Mouse (Mus musculus) WW6 (cell line): ENCODE data around the gene Pfdn6.
A peak's percentile ranks its signal among the peaks of the same experiment; 100 is the strongest.
"Not testable (repeated sequence)": the region's sequence is repeated elsewhere in the genome, so short reads cannot be mapped to it uniquely, and the experiment has no call there.

Experiments used
- DNase-seq: peaks from one replicate; pipeline ENCODE4 v3.0.0-alpha.2; 2013; ENCODE audit warnings: low read depth, low spot score

The Pfdn6 gene

GRCm38 (mm10) chr17:33955555-33956214 lies 15.5 kb upstream of the Pfdn6 start, which contains the start of the genes Vps52 and Rps18:
Gene Vps52, plus strand, starts transcription at chr17:33955812.
Gene Rps18, minus strand, starts transcription at chr17:33956001.
- DNase-seq = peak; percentile 89

DNA sequence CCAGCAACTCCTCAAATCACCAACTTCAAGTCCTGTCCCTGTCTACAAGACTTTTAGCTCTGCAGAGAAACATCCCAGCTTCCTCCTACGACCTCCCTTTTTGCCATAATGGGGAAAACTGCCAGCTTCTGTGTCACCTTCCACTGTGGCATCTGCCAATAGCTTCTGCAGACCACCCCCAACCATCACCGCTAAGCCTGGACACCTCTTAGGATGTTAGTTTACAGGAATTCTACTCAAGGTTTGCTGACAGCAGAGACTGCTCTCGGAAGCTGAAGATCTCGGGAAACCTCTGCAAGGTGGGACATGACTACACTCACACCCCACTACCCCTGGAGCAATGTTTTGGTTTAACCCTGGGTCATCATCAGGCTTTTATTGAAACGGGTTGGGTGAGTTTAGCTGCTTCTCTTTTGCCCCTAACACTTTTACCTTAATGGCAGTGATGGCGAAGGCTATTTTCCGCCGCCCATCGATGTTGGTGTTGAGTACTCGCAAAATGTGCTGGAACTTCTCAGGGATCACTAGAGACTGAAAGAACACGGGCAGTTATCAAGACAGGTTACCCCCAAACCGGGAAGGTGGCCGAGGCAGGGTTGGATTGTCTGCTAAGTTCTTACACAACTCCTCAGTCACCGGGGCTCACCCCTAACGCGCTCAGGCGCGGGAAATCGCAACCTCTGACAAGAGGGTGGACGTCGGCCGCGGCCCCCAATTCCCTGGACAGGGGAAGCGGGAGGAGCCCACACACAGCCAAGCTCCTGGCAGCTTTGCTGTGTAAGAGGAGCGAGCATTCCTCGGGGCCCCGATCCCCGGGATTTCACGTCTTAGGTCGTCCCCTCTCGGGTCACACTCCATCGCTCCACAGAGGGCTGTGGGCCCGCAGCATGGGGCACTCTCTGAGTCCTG lies 14.8 kb upstream of the Pfdn6 start:
- DNase-seq = no peak

- DNase-seq = no peak
These were observed 13.9 kb upstream of the Pfdn6 start for GRCm38 (mm10) chr17:33953961-33954565.

DNA sequence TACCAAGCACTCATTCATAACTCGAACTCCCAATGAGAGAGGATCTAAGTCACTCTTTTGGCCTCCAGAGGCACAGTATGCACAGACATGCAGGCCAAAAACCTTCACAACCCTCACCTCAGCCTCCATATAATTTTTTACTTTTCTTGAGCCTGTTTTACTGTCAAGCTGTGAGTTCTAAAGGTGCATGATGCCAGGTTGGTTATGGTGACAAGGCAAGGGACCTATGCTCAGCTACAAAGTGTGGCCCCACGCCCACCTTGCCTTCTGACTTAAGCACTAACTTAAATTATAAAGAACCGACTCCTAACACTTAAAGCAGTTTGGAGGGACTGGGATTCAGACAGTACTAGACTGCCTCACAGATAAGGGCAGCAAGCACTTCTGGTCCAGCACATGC lies 13.2 kb upstream of the Pfdn6 start:
- DNase-seq = no peak

DNA sequence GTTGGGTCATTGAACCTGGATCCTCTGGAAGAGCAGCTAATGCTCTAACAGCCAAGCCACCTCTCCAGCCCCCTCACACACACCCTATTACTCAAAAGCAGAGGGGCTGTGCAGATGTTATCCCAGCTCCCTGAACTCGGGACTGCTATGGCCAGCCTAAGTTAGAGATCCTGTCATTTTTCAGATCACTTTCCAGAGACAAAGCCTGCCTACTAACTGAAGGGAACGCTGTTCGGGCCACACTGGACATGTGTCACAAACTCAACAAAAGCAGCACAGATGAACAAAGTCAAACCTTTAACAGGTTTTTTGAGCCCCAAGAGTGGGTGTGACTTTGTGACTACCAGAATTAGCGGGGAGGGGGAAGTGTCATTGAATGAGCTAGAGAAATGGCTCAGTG lies 12.7 kb upstream of the Pfdn6 start:
- no peak for DNase-seq

- not testable (repeated sequence) for DNase-seq
These were observed 11.9 kb upstream of the Pfdn6 start for GRCm38 (mm10) chr17:33952015-33952414.

DNA sequence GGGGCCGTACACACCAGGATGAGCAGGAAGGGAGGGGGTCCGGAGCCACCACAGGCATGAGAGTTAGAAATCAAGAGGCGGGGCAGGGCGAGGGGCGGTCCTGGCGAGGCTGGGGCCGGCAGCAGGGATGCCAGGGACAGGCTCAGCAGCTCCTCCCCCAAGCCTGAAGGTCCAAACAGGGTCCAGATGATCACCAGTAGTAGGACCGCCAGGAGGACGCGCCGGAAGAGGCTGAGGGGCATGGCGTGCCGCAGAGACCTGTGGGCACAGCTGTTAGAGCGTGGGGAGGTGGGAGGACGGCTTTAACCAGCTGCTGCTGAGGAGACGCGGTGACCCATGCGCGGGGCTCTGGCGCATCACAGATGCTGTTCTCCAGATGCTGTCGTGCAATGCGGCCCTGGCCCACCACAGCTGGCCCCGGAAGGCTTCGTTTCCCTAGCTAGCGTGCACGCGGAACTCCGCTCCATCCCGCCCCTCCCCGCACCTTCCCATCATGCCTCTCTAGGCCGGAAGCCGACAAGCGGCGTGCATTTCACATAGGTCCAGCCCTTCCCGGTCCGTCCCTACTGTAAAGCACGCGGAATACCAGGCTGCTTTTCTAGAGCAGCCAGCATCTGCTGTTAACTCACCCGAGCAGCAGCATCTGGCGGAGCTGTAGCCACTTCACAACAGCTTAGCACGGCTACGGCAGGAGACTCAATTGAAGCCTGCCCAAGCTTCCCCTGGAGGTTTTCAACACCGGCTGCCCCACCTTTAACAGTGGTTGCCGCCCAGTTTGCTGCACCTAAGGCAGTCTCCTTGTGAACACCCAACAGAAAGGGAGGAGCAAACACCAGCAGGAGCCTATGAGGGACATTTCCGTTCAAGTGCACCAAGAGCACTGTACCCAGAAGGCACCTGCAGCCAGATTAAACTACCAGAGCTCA lies 11.1 kb upstream of the Pfdn6 start, which contains the start of gene B3galt4:
Gene B3galt4, minus strand, starts transcription at position 468 of the 926 bp plus-strand sequence.
- peak; percentile 84 for DNase-seq

DNA sequence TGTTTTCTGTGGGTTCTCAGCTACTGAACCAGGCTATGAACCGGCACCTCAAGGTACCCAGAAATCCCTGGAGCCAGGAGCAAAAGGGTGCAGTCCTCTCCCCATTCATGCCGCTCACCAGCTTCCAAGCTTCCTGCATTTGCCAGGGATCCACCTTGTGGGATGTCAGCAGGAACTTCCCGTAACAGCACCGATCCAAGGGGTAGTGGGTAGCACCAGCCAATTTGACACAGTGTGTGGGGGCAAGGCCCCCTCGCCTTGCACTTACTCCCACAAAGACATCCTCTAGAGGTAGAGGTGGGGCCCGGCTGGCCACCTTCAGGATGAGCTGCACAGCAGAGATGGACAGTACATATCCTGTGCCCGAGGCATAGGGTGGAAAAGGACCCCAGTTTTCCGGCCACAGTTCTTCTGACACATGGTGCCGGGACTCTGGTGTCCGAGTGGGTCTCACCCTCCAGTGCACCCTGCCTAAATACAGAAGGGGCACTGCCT lies 10.0 kb upstream of the Pfdn6 start:
- DNase-seq = no peak

- no peak for DNase-seq
These were observed 8.9 kb upstream of the Pfdn6 start for GRCm38 (mm10) chr17:33948905-33949537.

DNA sequence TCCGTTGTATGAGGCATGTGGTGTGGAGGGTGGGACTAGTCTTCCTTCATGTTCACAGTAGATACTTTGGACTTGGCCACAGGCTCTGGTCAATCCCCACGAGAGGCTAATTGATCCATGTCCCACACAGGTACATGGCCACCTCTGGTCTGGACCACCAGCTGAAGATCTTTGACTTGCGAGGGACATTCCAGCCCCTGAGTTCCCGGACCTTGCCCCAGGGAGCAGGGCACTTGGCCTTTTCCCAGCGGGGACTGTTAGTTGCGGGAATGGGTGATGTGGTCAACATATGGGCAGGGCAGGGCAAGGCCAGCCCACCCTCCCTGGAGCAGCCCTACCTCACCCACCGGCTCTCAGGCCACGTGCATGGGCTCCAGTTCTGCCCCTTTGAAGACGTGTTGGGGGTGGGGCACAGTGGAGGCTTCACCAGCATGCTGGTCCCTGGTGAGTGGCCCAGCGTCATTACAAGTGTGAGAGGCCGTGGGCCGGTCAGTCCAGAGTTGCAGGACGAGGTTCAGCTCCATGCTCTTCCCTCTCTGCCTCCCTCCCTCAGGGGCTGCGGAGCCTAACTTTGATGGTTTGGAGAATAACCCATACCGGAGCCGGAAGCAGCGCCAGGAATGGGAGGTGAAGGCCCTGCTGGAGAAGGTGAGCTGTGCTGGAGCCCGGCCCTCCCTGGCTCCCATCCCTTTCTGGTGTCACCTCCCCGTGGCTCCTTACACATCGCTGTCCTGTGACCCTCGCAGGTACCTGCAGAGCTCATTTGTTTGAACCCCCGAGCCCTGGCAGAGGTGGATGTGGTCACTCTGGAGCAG lies 8.2 kb upstream of the Pfdn6 start:
- DNase-seq = no peak

GRCm38 (mm10) chr17:33947430-33948089 lies 7.4 kb upstream of the Pfdn6 start:
- DNase-seq = no peak

DNA sequence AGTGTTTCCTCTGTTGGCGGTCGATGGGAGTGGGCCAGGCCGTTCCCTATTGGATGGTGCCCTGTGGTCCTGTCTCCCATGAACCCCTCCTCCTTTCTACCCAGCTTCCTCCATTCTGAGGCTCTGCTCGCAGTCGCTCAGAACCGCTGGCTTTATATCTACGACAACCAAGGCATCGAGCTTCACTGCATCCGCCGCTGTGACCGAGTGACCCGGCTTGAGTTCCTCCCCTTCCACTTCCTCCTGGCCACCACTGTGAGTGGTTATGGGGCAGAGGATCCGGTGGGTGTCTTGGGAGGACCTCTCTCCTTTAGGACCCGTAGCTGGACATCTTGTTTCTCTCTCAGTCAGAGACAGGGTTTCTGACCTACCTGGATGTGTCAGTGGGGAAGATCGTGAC lies 3.3 kb upstream of the Pfdn6 start:
- no peak for DNase-seq

GRCm38 (mm10) chr17:33941381-33941780 lies 1.2 kb upstream of the Pfdn6 start:
- DNase-seq = no peak

GRCm38 (mm10) chr17:33940981-33941380 lies 838 bp upstream of the Pfdn6 start:
- DNase-seq = no peak

DNA sequence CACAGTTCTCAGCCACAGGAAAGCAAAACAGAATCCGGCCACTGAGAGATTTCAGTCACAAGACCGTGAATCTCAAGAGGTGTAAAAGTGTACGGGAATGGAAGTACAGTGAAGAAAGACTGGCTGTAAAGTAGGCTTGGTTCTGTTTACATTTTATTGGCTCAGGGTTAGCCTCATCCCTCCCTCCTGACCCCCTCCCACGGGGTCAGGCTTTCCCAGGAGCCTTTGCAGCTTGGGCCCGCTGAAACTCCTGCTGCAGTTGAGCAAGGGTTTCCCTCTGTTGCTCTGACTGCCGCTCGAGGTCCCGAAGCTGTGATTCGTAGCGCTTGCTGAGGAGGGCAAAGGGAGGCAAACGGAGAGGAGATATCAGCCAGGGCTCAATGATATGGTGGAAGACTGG lies 1.4 kb downstream of the Pfdn6 start:
- no peak for DNase-seq

DNA sequence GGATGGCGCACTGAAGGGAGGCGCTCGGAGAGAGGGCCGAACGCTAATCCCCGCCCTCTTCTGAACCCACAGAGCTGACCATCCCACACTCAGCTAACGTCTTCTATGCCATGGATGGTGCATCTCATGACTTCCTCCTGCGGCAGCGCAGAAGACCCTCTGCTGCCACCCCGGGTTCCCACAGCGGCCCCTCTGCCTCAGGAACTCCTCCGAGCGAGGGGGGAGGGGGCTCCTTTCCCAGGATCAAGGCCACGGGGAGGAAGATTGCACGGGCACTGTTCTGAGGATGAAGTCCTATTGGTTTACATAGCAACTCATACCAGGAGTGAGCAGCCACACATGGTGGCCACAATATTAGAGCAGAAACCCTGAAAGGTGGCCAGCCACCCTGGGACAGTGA lies 3.1 kb downstream of the Pfdn6 start:
- DNase-seq = no peak

- DNase-seq = no peak
These were observed 4.6 kb downstream of the Pfdn6 start for GRCm38 (mm10) chr17:33935422-33936055.

GRCm38 (mm10) chr17:33932970-33933369 lies 7.2 kb downstream of the Pfdn6 start:
- no peak for DNase-seq

DNA sequence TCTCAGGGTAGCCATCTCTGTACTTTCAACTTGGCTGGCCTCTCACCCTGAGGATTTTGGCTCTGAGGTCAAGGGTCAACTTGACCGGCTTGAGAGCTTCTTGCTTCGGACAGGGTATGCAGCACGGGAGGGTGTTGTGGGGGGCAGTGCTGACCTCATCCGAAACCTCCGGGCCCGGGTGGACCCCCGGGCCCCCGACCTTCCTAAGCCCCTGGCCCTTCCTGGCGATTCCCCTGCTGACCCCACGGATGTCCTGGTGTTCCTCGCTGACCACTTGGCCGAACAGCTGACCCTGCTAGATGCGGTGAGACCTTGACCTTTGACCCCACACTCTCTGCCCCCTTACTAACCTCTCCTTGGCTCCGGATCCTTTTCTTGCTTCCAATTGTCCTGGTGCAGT lies 7.7 kb downstream of the Pfdn6 start:
- no peak for DNase-seq
